Mouse (Mus musculus) thymus, adult 2 months (tissue): ENCODE data around the gene Ntsr1. TPM values are rescaled to one million over a fixed set of nuclear protein-coding genes. Genes with fewer than 3 reads are reported as not detected.
A peak's percentile ranks its signal among the peaks of the same experiment; 100 is the strongest.

Experiments
- DNase-seq: peaks from one replicate; pipeline ENCODE4 v3.0.0; 2021
- H3K27ac ChIP-seq: fragments of 200-500 bp; 2 replicates; pipeline ENCODE4 v1.5.1; 2012; ENCODE audit warnings: low read length, control low read depth; ENCODE audit not compliant: control insufficient read depth, insufficient read depth
- H3K27me3 ChIP-seq: fragments of 200-500 bp; 2 replicates; pipeline ENCODE4 v1.6.1; 2012; ENCODE audit warnings: mild to moderate bottlenecking, low read length, moderate library complexity, mixed read lengths; ENCODE audit not compliant: control insufficient read depth, insufficient read depth
- H3K36me3 ChIP-seq: fragments of 200-500 bp; 2 replicates; pipeline ENCODE4 v1.6.1; 2012; ENCODE audit warnings: mild to moderate bottlenecking, low read length, moderate library complexity; ENCODE audit not compliant: control insufficient read depth, insufficient read depth
- H3K4me1 ChIP-seq: fragments of 200-500 bp; replicated peaks from 2 replicates; pipeline ENCODE4 v1.6.1; 2012; ENCODE audit warnings: low read length; ENCODE audit not compliant: control insufficient read depth, insufficient read depth
- H3K4me3 ChIP-seq: fragments of 200-500 bp; 2 replicates; pipeline ENCODE4 v1.5.1; 2012; ENCODE audit warnings: mild to moderate bottlenecking, low read length, control low read depth, moderate library complexity; ENCODE audit not compliant: control insufficient read depth, insufficient read depth
- CTCF ChIP-seq: fragments of 200-500 bp; IDR thresholded peaks from 2 replicates; pipeline ENCODE4 v1.5.1; 2012; ENCODE audit warnings: mild to moderate bottlenecking, control low read depth, low read length, moderate library complexity, borderline replicate concordance; ENCODE audit not compliant: control insufficient read depth, poor library complexity, insufficient read depth; ENCODE audit errors: extremely low read depth
- POLR2A ChIP-seq: fragments of 200-500 bp; IDR thresholded peaks from 2 replicates; pipeline ENCODE4 v1.6.1; 2012; ENCODE audit warnings: mild to moderate bottlenecking, low read length, control low read depth, moderate library complexity; ENCODE audit not compliant: control insufficient read depth, poor library complexity, insufficient read depth; ENCODE audit errors: extremely low read depth
- WGBS: fragments of 180-500 bp; shearing (Covaris S2); methylation state at CpG from one replicate; pipeline ENCODE4 v1.1.7; 2018; 5-methylcytosine and 5-hydroxymethylcytosine counted together
- polyA plus RNA-seq: library from polyadenylated mRNA; depleted of rRNA; stranded (reverse); fragments of >200 nt; gene quantifications from 2 replicates; pipeline ENCODE4 v1.2.3, GENCODE M21; 2012; rRNA removed

Gene Ntsr1
- polyA plus RNA-seq, 1 experiment: 0.19 TPM

- H3K4me1 ChIP-seq: peaks cover 7% of the 10 kb centered on the region
- no peak for DNase-seq
- 95% methylated on average over 3 of the region's 3 CpGs for WGBS
- H3K4me3 ChIP-seq: no peak within 1 kb of the TSS
- H3K27ac ChIP-seq: no peak within 1 kb of the TSS
- no peak for TF ChIP-seq CTCF
- TF ChIP-seq POLR2A: no peak
- no peaks in the 10 kb centered on the region for H3K36me3 ChIP-seq
- H3K27me3 ChIP-seq: no peaks in the 10 kb centered on the region
These were observed 81.2 kb downstream of the Ntsr1 start, which contains the start of gene Mrgbp for GRCm38 (mm10) chr2:180581002-180581401. Mrgbp (plus strand) TSS chr2:180581304.

- WGBS: under 1% methylated on average over 57 of the region's 57 CpGs
- Histone ChIP-seq H3K36me3 (no peaks in the 10 kb centered on the region), H3K27me3 (no peaks in the 10 kb centered on the region), H3K27ac (no peak overlapping the region), H3K4me3 (peak overlapping the region; percentile 76), H3K4me1 (peaks cover 7% of the 10 kb centered on the region)
- peak; percentile 97 for DNase-seq
- TF ChIP-seq POLR2A: peak; percentile 82
- peak; percentile 96 for TF ChIP-seq CTCF
These were observed 82.8 kb downstream of the Ntsr1 start for GRCm38 (mm10) chr2:180582481-180583153.

- peak; percentile 33 for DNase-seq
- Histone ChIP-seq H3K27ac (0 out of 2 replicates have a peak overlapping the region, but pooled peaks have one; percentile 9), H3K4me3 (peak overlapping the region; percentile 76), H3K4me1 (peaks cover 7% of the 10 kb centered on the region), H3K27me3 (no peaks in the 10 kb centered on the region), H3K36me3 (no peaks in the 10 kb centered on the region)
- TF ChIP-seq POLR2A (no peak), CTCF (no peak)
- 13% methylated on average over 7 of the region's 7 CpGs for WGBS
These were observed 83.4 kb downstream of the Ntsr1 start for GRCm38 (mm10) chr2:180583154-180583507.

- H3K27ac ChIP-seq: peak overlapping the region; percentile 28; the same call in 1 of the 2 replicates
- WGBS: 47% methylated on average over 6 of the region's 6 CpGs
- peaks cover 22% of the 10 kb centered on the region for H3K36me3 ChIP-seq
- peaks cover 9% of the 10 kb centered on the region for H3K4me1 ChIP-seq
- peak overlapping the region; percentile 96 for H3K4me3 ChIP-seq
- H3K27me3 ChIP-seq: no peaks in the 10 kb centered on the region
- no peak for DNase-seq
- TF ChIP-seq CTCF (no peak), POLR2A (no peak)
These were observed 89.0 kb downstream of the Ntsr1 start for GRCm38 (mm10) chr2:180588736-180589122.

GRCm38 (mm10) chr2:180589123-180589831 is 89.5 kb downstream of the Ntsr1 start, which contains the start of gene Ogfr:
Ogfr (plus strand) TSS chr2:180589245.
- Histone ChIP-seq H3K27me3 (no peaks in the 10 kb centered on the region), H3K27ac (peak within 1 kb of the TSS; percentile 62), H3K4me1 (peaks cover 9% of the 10 kb centered on the region), H3K4me3 (peak within 1 kb of the TSS; percentile 96), H3K36me3 (peaks cover 28% of the 10 kb centered on the region)
- peak; percentile 60; the same call in 1 of the 2 replicates for TF ChIP-seq CTCF
- peak; percentile 67; the same call in 1 of the 2 replicates for TF ChIP-seq POLR2A
- WGBS: under 1% methylated on average over 67 of the region's 67 CpGs
- DNase-seq: peak; percentile 86

Other genes starting within 250 kb of the Ntsr1 start
- 3,034 and 4,273 TPM in 2 replicates for gene Rps21, start 242.6 kb upstream of the Ntsr1 start, polyA plus RNA-seq
- 25.7 and 27.3 TPM in 2 replicates for gene Cables2, start 226.5 kb upstream of the Ntsr1 start, polyA plus RNA-seq
- gene Rbbp8nl, start 210.1 kb upstream of the Ntsr1 start, polyA plus RNA-seq: 0.36 and 0.59 TPM in 2 replicates
- gene Gata5, start 165.3 kb upstream of the Ntsr1 start, polyA plus RNA-seq: 0.22 and 0.39 TPM in 2 replicates
- 21.2 and 22.6 TPM in 2 replicates for gene Slco4a1, start 43.7 kb upstream of the Ntsr1 start, polyA plus RNA-seq
- gene Mrgbp, start 81.3 kb downstream of the Ntsr1 start, polyA plus RNA-seq: 75.6 and 75.7 TPM in 2 replicates
- gene Ogfr, start 89.3 kb downstream of the Ntsr1 start, polyA plus RNA-seq: 75.7 and 86.1 TPM in 2 replicates
- gene Col9a3, start 97.8 kb downstream of the Ntsr1 start, polyA plus RNA-seq: 4.4 and 4.8 TPM in 2 replicates
- 0.09 TPM in 1 of 2 replicates, not detected in the other for gene Tcfl5, start 142.7 kb downstream of the Ntsr1 start, polyA plus RNA-seq
- 40.7 and 42.2 TPM in 2 replicates for gene Dido1, start 210.0 kb downstream of the Ntsr1 start, polyA plus RNA-seq
- 34.9 and 35.5 TPM in 2 replicates for gene Gid8, start 210.1 kb downstream of the Ntsr1 start, polyA plus RNA-seq
- 24.9 and 26.4 TPM in 2 replicates for gene Slc17a9, start 225.3 kb downstream of the Ntsr1 start, polyA plus RNA-seq